Mouse (Mus musculus): ENCODE measurements around the gene Cep83.
A peak's percentile ranks its signal among the peaks of the same experiment; 100 is the strongest.

The Cep83 gene

GRCm38 (mm10) chr10:94780618-94781262 is 92.3 kb downstream of the Cep83 start:
- DNase-seq, result no peak

DNA sequence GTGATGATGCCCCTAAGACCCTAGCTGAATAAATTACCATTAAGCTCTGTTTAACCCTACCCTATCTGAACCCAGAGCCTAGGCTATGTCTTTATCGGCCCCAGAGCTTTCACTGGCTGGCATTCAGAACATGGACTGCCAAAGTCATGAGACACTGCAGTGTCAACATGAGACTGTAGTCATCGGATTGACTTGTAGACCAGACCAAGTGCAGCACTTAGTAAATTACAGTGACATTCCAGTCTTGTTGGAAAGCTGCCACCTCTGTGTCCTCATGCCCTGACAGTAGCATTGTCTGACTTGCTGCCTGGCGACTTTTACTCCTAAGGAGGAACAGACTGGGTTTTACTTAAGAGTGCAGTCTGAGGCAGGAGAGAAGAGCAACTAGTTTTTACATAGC is 100.8 kb downstream of the Cep83 start:
- DNase-seq, result no peak

- no peak for DNase-seq
Observed at GRCm38 (mm10) chr10:94793914-94794313, 105.5 kb downstream of the Cep83 start.

- DNase-seq, result no peak
Observed at GRCm38 (mm10) chr10:94794666-94795244, 106.3 kb downstream of the Cep83 start.

GRCm38 (mm10) chr10:94798128-94798527 is 109.7 kb downstream of the Cep83 start:
- no peak for DNase-seq

- DNase-seq, result no peak
Observed at GRCm38 (mm10) chr10:94799485-94800239, 111.2 kb downstream of the Cep83 start.

DNA sequence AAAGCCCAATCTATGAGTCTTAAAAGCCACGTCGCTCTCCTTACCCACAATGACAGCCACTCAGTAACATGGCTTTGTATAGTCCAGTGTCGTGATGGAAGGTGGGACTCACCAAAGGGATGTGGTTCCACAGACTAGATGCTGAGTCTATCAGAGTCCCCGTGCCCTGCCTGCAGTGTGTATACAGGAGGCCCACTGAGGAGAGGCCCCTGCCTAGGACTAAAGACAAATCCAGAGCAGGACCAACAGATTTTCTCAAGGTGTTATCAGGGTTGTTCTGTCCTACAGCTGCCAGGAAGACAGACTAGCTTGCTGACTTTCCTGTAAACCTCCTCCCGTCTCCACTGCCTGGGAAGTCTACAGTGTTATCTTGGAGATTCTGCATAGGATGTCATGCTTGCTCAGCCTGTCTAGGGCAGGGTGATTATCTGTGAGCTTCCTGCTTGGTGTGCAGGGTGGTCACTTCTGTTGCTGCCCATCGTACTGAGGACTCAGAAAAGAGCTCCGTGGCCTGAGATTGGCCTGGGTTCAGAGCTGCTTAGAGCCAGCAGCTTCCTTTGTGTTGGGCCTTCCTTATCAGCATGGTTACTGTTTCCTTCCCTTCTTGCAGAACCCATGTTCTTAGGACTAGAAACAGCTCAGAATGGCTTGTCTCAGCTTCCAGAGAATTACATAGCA is 112.4 kb downstream of the Cep83 start:
- DNase-seq, result no peak

DNA sequence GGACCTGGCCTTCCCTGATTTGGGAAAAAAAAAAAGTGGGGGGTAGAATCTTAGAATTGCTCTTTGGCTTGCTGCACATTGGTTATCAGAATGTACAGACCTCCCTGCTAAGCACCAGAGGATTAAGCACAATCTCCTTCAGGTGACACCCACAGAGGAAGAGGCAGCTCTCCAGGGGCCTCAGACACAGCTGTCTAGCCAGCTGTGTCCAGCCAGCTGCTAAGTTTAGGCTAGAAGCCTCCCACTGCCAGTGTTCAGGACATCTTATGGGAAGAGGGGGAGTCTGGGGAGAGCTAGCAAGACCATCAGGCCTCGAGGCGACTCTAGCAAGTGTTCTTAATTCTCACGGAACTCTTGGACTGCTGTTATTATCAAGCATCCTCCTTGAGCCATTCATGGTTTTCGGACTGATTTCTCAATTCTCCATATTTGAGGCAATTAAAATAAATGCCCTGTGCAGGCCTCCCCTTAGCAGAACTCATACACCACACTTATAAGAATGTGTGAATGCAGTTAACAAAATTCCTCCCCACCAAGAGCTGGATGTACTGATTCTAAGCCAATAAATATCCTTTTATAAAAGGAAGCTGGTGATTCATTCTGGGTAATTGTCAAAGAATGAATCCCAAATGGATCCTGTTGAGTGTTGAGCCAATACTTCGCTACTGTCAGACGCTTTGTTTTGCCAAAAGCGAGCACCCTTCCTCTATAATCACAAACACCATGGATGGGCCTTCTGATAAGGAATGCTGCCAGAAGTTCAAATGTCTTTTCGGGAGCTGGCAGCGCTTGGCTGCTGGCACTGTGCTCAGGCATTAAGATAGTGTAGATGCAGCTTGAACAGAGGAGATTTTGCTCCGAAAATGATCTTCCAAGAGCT is 115.8 kb downstream of the Cep83 start:
- no peak for DNase-seq

DNA sequence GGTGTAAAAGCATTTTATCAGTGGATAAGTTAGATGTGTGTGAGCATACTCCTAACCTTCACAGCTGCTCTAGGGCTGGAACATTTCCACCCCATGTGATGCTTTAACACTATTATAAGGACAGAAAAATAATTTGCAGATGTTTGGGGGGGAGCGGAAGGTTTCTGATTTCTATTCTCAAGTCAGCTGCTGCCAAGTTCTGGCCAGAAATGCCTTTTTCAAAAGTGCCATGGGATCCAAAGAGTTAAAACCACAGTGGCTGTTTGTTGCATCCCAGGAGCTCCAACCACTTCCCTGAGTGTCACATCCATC is 116.4 kb downstream of the Cep83 start:
- no peak for DNase-seq

- DNase-seq, result no peak
Observed at GRCm38 (mm10) chr10:94807323-94807722, 118.9 kb downstream of the Cep83 start.

DNA sequence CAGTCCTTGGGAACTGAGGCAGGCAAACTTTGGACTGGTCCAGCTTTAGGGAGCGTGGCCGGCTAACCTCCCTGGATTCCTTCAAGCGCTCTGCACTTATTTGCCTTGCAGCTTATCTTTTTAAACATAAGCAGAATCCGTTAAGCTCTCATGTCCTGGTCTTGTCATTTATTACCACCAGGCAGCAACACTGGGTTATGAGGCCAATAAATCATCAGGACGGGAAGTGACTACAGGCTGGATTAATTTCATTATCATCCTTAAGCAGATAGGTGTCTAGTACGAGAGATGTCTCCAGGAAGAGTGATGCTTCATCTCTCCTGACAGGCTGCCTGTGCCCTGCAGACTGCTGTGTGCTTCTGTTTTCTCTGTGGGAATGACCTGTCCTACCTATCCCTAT is 119.8 kb downstream of the Cep83 start:
- no peak for DNase-seq

DNA sequence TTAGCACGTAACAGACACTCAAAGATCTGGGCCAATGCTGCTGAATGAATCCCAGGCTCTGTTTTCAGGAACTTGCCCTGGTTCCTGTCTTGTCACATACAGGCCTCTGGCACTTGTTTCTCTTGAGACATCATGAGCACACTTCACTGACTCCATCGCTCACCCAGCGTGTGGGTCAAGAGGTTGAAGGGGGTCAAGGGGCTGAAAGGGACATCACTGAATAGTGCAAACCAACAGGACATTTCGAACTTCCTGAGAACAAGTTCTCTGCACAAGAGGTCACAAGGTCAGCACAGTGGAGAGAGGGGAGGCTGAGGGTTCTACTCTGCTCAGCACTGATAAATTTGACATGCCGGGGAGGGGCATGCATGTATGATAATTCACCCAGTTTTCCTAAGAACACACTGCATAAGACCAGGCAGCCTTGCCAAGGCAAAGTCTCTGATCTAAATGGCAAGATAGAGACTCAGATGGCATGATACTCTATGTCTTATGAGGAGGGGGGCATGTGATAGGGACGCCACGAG is 121.6 kb downstream of the Cep83 start:
- DNase-seq, result no peak

DNA sequence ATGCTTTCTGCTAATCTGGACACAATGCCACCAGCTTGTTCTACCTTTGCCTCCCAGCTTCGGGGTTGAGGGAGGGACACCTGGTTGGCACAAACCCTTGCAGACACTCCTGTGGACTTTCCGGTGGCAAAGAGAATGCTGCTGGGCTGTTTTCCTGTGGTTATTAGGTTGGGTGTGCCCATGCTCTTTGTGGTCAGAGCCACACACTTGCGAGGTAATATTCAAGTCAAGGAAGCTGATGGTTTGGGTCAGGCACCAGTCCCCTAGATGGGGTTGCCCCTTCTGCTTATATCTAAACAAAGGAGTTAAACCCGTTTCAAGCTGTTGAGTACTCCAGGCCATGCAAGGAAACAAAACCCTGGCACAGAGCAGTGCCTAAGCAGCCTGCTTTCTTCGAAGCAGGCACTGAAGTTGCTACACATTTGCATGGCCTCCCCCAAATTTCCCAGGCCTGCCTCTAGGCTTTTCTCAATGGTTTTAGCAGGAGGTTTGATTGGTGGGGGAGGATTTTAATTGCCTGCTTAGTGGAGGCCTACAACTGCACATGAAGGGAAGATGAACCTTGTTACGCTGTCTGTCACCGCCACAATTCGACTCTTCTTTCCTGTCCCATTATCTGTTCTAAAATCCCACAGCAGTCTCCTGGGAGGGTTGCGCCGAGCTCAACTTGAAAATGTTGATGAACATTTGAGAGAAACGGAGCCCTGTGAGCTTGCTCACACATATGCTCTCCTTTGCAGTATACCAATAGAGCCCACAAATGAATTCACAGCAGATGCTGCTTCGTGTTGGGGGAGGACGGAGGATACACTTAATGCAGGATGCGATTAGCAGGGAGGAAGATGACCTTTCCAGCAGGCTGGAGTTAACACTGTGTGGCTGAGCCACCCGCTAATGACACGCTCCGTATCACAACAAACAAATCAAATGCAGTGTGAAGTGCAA is 123.7 kb downstream of the Cep83 start:
- DNase-seq, result no peak

- DNase-seq, result no peak
Observed at GRCm38 (mm10) chr10:94818127-94818526, 129.7 kb downstream of the Cep83 start.

- no peak for DNase-seq
Observed at GRCm38 (mm10) chr10:94818781-94819665, 130.6 kb downstream of the Cep83 start.

- DNase-seq, result no peak
Observed at GRCm38 (mm10) chr10:94823971-94824760, 135.7 kb downstream of the Cep83 start.

- no peak for DNase-seq
Observed at GRCm38 (mm10) chr10:94825951-94826350, 137.5 kb downstream of the Cep83 start.

GRCm38 (mm10) chr10:94826436-94826835 is 138.0 kb downstream of the Cep83 start:
- DNase-seq, result no peak

- DNase-seq, result peak; percentile 12 to 43
Observed at GRCm38 (mm10) chr10:94827325-94827724, 138.9 kb downstream of the Cep83 start.
